Mouse (Mus musculus) lung, postnatal 0 days (tissue): ENCODE measurements around the gene Tex36.

Source experiments
- CTCF ChIP-seq: IDR thresholded peaks from 2 replicates; pipeline ENCODE4 v1.5.1; 2016; ENCODE audit warnings: antibody characterized with exemption, mild to moderate bottlenecking
- EP300 ChIP-seq: IDR thresholded peaks from 2 replicates; pipeline ENCODE4 v1.6.1; 2016; ENCODE audit warnings: antibody characterized with exemption, mild to moderate bottlenecking, control low read depth

DNA sequence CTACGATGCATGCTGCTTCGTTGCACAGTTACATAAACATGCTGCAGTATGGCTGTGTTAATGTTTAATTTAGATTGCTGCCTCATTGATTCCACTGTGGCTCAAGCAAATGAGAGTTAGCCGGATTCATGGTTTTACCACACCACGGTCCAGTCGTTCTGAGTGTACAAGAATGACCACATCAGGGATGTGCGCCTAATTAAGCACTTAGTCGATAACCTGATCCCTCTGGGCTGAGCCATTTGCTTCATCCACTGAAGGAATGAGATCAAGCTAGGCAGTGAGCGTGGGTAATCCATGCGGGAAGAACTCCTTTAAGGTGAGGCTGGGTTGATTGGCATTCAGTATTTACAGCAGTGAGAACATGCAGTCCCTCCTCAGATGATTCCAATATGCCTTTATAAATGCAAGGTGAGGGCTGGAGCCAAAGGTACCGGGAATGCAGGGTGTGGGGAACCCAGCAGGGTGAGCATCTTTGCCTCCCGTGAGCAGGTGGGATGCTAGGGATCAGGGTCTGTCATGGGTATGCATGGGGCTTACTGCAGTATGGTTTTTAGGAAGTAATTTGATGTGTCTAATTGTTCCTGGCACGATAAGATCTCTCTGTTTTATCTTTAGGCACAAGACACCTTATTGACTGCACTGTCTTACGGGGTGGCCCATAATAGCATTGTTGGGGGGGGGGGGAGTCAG is 6.1 kb upstream of the Tex36 start:
- no peak for TF ChIP-seq CTCF
- TF ChIP-seq EP300: no peak
